Mouse (Mus musculus) R1 (cell line): ENCODE data around the gene Pkn3.

ENCODE experiments used
- DNase-seq: peaks from one replicate; pipeline ENCODE4 v3.0.0-alpha.2; 2018; ENCODE audit warnings: low read depth, low spot score

Pkn3 gene

GRCm38 (mm10) chr2:30063235-30063634 is 14.2 kb upstream of the Pkn3 start:
- DNase-seq: peak; percentile 73

DNA sequence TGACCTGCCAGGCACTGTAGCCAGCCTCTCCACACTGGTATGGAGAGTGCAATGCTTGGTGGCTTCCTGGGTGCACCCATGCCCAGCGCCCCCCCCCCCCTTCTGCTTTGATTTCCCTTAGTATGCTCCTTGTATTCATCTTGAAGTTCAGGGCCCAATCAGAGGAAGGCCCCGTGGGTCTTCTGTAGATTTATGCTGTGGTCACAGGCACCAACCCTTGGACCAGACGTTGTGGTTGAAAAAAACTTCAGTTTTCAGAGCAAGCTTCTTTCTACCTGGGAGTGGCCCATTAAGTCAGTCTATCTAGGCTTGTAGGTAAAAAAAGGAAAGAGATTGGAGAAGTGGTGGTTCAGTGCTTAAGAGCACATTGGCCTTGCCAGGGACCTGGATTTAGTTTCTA is 13.7 kb upstream of the Pkn3 start:
- DNase-seq: no peak

DNA sequence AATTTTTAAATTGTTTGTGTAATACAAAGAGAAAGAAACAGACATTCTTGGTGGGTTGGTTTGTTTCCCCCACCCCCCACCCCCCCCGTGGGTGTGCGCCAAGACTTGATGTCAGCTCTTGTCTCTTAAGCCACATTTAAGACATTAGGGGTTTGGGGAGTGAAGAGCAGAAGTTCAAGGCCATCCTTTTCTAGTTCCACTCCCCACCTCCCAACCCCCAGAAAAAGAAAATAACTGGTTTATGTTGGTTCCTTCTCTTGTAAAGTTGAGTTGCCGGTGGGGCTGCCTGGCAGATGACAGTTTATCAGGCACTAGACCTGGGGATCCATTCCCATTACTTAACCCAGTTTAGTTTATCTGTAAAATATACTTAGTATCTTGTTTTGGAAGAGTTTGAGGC is 13.2 kb upstream of the Pkn3 start:
- no peak for DNase-seq

- DNase-seq: peak; percentile 95
Measured at GRCm38 (mm10) chr2:30066046-30066901, 11.2 kb upstream of the Pkn3 start.

- DNase-seq: peak; percentile 75
Measured at GRCm38 (mm10) chr2:30067031-30067888, 10.2 kb upstream of the Pkn3 start.

- no peak for DNase-seq
Measured at GRCm38 (mm10) chr2:30067962-30068361, 9.5 kb upstream of the Pkn3 start.

GRCm38 (mm10) chr2:30072875-30073274 is 4.6 kb upstream of the Pkn3 start:
- no peak for DNase-seq

GRCm38 (mm10) chr2:30073285-30073684 is 4.2 kb upstream of the Pkn3 start:
- peak; percentile 49 for DNase-seq

DNA sequence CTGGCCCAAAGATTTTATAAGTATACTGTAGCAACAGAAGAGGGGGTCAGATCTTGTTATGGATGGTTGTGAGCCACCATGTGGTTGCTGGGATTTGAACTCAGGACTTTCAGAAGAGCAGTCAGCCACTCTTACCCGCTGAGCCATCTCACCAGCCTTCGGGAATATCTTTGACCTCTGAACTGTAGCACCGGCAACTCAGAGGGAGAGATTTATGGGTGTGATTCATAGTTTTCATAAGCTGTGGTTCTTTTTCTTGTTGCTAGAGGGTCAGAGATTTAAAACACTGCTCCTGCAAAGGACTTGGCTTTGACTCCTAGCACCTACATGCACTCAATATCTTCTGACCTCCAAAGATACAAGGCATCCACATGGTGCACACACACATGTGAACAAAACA is 1.9 kb upstream of the Pkn3 start:
- peak; percentile 49 for DNase-seq

GRCm38 (mm10) chr2:30076439-30076838 is 1.0 kb upstream of the Pkn3 start:
- DNase-seq: peak; percentile 50

- peak; percentile 61 for DNase-seq
Measured at GRCm38 (mm10) chr2:30076959-30077358, 525 bp upstream of the Pkn3 start.

DNA sequence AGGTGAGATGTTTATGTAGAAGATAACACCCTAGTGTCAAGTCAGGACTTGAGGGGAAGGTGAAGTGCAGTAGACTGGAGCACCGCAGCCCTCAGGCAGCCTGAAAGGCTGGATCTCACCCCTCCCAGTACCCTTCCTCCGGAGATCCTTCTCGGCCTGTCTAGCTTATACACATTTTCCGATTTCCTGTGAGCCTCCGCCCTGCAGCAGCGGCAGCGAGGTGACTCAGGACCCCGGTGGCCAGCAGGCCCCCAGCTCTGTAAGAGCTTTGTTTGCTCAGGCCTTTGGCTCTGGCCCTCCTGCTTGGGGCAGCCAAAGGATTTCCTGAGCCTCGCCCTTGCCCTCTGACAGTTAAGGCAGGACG is 847 bp downstream of the Pkn3 start:
- no peak for DNase-seq

GRCm38 (mm10) chr2:30078760-30079159 is 1.3 kb downstream of the Pkn3 start:
- DNase-seq: no peak

GRCm38 (mm10) chr2:30080181-30080800 is 2.8 kb downstream of the Pkn3 start:
- DNase-seq: no peak

DNA sequence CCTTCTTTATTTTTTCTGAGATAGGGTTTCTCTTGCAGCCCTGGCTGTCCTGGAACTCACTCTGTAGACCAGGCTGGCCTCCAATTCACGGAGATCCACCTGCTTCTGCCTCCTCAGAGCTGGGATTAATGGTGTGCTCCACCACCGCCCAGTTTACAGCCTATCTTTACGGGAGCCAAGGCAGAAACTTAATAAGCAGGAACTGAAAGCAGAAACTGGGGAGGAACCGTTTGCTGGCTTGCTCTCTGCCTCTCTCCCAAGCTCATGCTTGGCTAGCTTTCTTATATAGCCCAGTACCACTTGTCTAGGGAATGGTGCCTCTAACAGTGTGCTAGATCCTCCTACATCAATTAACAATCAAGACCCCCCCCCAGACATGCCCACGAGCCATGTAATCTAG is 6.6 kb downstream of the Pkn3 start:
- no peak for DNase-seq

GRCm38 (mm10) chr2:30084632-30085031 is 7.1 kb downstream of the Pkn3 start:
- peak; percentile 57 for DNase-seq

DNA sequence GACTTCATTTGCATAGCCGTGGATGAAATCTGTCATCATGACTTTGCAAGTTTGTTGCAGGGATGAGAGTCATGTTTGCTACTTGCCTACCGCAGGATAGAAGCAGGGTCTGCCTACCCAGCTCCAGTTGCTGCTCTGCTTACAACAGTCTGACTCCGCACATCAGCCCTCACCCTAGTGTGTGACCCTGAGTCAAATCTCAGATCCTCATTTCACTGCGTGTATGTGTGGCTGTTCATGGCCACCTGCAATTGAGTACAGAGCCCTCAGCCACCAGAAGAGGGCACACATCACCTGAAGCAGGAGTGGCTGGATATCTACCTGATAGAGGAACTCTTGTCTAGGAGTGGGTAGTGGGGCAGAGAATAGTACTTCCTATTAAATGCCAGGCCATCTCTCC is 9.8 kb downstream of the Pkn3 start:
- DNase-seq: peak; percentile 71

GRCm38 (mm10) chr2:30091521-30091920 is 14.0 kb downstream of the Pkn3 start:
- DNase-seq: no peak

DNA sequence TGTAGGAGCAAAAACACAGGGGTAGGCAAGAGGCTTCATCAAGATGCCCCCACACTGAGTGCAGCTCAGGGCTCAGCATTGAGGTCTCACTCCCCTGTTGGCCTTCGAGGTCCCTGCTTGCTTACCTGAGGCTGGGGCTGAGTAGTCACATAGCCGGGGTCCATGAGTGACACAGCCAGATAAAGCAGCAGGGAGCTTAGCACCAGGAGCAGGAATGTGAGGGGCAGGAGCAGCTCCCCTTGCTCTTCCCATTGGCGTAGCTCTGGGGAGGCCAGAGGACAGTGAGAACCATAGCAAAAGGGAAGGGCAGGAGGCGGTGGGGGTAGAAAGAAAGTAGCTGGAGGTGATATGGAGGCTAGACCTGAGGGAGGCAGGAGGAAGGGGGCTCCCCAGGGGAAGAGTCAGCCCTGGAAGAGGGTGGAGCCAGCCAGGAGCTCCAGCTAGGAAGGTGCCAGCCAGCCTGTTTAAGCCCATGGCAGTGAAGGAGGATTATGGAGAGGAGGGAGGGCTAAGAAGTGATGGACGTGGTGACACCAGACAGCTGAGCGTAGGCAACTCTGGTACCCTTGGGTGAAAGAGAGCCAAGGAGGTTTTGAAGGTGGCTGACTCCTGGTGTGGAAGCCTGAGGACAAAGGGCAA is 14.9 kb downstream of the Pkn3 start:
- no peak for DNase-seq

DNA sequence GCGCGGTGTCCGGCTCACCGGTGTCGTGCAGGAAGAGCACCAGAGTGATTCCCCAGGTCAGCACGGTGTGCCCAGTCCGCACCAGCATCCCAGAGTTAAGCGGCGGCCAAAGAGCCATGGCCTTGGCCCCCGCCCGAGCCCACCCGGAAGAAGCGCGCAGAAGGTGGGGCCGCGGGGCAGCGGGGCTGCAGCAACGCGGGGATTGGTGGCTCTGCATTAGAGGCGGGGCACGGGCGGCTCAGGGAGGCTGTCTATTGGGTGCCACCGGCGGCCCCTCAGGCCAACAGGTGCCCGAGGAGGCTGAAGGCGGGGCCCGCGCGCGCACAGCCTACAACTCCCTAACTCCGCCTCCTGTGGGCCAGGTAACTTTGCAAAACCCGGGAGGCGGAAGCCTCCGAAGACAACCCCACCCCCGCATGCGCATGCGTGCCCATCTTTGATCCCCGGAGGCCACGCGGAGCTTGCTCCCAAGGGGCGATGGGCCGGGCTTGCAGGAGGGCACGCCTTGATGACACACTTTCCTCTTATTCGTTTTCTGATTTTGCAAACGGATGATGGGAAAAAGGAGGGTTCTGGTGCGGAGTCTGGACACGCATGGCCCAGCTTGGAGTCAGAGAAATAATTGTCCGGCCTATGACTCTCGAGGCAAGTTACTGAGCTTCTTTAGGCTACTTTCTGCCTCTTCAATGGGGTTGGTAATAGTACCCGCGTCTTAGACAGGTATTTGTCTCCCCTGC is 16.2 kb downstream of the Pkn3 start, which contains the start of gene Zdhhc12:
Zdhhc12 (minus strand) TSS at position 178 of the 737 bp plus-strand sequence.
- DNase-seq: peak; percentile 99

GRCm38 (mm10) chr2:30094208-30094588 is 16.7 kb downstream of the Pkn3 start:
- peak; percentile 67 for DNase-seq
